Mouse (Mus musculus) left cerebral cortex, postnatal 36 days (tissue): ENCODE measurements around the gene Gzmn. TPM values are rescaled to one million over a fixed set of nuclear protein-coding genes. Genes with fewer than 3 reads are reported as not detected.

Experiments
- total RNA-seq, 2 experiments: library from RNA; stranded (reverse); gene quantifications; 2 replicates each; pipeline ENCODE4 v1.2.3; 2021

The Gzmn gene
- total RNA-seq, 2 experiments from 2014 or later: not detected

Other genes starting within 250 kb of the Gzmn start
- gene Cma1, start 229.9 kb downstream of the Gzmn start, total RNA-seq: not detected
- not detected for gene Cma2, start 223.6 kb downstream of the Gzmn start, total RNA-seq
- gene Mcpt1, start 156.6 kb downstream of the Gzmn start, total RNA-seq: not detected
- not detected for gene Mcpt9, start 144.1 kb downstream of the Gzmn start, total RNA-seq
- gene Mcpt2, start 132.6 kb downstream of the Gzmn start, total RNA-seq: not detected
- gene Mcpt4, start 112.3 kb downstream of the Gzmn start, total RNA-seq: not detected
- not detected for gene Mcpt8, start 89.3 kb downstream of the Gzmn start, total RNA-seq
- not detected for gene Ctsg, start 72.0 kb downstream of the Gzmn start, total RNA-seq
- not detected for gene Gzme, start 54.0 kb downstream of the Gzmn start, total RNA-seq
- not detected for gene Gzmd, start 42.0 kb downstream of the Gzmn start, total RNA-seq
- gene Gzmg, start 15.0 kb downstream of the Gzmn start, total RNA-seq: not detected
- gene Gzmf, start 36.8 kb upstream of the Gzmn start, total RNA-seq: not detected
- not detected for gene Gzmc, start 60.1 kb upstream of the Gzmn start, total RNA-seq
- not detected for gene Gzmb, start 87.7 kb upstream of the Gzmn start, total RNA-seq
- gene Atp12a, start 190.5 kb upstream of the Gzmn start, total RNA-seq: under 1 TPM in 1 of 2 experiments, not detected in 1; 0.07 TPM
- 1 to 10 TPM; 1.1 to 1.3 TPM for gene Rnf17, start 228.0 kb upstream of the Gzmn start, total RNA-seq